Mouse (Mus musculus): ENCODE data around the gene Npr2. TPM values are rescaled to one million over a fixed set of nuclear protein-coding genes. Genes with fewer than 3 reads are reported as not detected.
A peak's percentile ranks its signal among the peaks of the same experiment; 100 is the strongest.

The Npr2 gene
- polyA plus RNA-seq, 1 experiment from 2014 or later = 29.7 TPM

- Histone ChIP-seq H3K9me3 (no peaks in the 10 kb centered on the region), H3K9ac (no peak overlapping the region), H3K27ac (no peak overlapping the region)
Observed at GRCm38 (mm10) chr4:43598200-43598599, 33.5 kb upstream of the Npr2 start.

GRCm38 (mm10) chr4:43598650-43599380, 32.9 kb upstream of the Npr2 start:
- H3K27me3 ChIP-seq = no peaks in the 10 kb centered on the region
- H3K9me3 ChIP-seq = no peaks in the 10 kb centered on the region
- H3K4me2 ChIP-seq (replicated peaks) = no peak overlapping the region
- H3K36me3 ChIP-seq = no peaks in the 10 kb centered on the region
- H3K9ac ChIP-seq = no peak overlapping the region
- no peak overlapping the region for H3K27ac ChIP-seq
- no peak for ATAC-seq (ENCODE audit: insufficient number of reproducible peaks, insufficient read depth, low FRiP score, low TSS enrichment)
- no peak overlapping the region for H3K4me3 ChIP-seq
- no peaks in the 10 kb centered on the region for H3K4me1 ChIP-seq
- 88% methylated on average over 7 of the region's 7 CpGs for WGBS

More at GRCm38 (mm10) chr4:43598200-43598599, 33.5 kb upstream of the Npr2 start:
- Histone ChIP-seq H3K4me2 (replicated peaks) (no peak overlapping the region), H3K4me1 (no peaks in the 10 kb centered on the region), H3K4me3 (no peak overlapping the region), H3K36me3 (no peaks in the 10 kb centered on the region), H3K27me3 (no peaks in the 10 kb centered on the region)
- 81% methylated on average over 4 of the region's 4 CpGs for WGBS
- ATAC-seq (ENCODE audit: insufficient number of reproducible peaks, insufficient read depth, low FRiP score, low TSS enrichment) = no peak

DNA sequence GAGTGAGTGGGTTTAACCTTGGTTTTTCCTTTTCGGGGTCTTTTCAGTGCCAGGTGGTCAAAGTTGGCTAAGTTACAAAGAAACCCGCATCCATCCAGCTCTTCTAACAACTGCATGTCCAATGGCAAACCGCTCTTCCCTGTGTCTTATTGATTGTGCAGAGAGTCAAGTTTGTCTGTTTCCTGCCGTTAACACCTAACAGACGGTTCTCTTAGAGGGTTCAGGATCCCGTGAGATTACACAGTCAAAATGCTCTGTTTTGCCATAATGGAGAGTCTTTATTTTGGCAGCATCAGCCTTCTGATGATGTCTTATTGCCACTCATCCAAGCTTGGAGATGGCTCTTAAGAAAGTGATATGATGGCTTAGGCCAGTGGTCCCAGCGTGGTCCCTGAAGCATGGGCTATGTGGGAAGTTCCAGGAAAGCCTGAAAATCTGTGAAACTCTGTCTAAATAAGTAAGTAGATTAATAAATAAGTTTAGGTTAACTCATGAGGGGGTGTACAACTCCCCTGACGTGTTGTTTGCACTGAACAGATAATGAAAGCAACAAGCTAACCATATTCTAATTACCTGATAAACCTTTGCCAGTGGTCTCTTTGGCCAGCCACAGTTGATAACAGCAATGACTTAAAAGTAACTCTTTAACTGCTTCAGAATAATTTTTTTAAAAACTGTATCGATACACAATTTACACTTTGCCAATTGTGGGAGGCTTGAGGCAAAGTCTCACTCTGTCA, 31.4 kb upstream of the Npr2 start:
- H3K4me2 ChIP-seq (replicated peaks) = no peak overlapping the region
- ATAC-seq (ENCODE audit: insufficient number of reproducible peaks, insufficient read depth, low FRiP score, low TSS enrichment) = no peak
- H3K36me3 ChIP-seq = no peaks in the 10 kb centered on the region
- H3K27ac ChIP-seq = no peak overlapping the region
- H3K9ac ChIP-seq = no peak overlapping the region
- H3K4me1 ChIP-seq = no peaks in the 10 kb centered on the region
- no peaks in the 10 kb centered on the region for H3K27me3 ChIP-seq
- 77% methylated on average over 9 of the region's 9 CpGs for WGBS
- no peak overlapping the region for H3K4me3 ChIP-seq
- no peaks in the 10 kb centered on the region for H3K9me3 ChIP-seq

GRCm38 (mm10) chr4:43604099-43604498, 27.6 kb upstream of the Npr2 start:
- Histone ChIP-seq H3K4me1 (no peaks in the 10 kb centered on the region), H3K4me2 (replicated peaks) (no peak overlapping the region), H3K9me3 (no peaks in the 10 kb centered on the region), H3K9ac (no peak overlapping the region), H3K36me3 (no peaks in the 10 kb centered on the region), H3K4me3 (no peak overlapping the region), H3K27me3 (no peaks in the 10 kb centered on the region), H3K27ac (no peak overlapping the region)
- ATAC-seq (ENCODE audit: insufficient number of reproducible peaks, insufficient read depth, low FRiP score, low TSS enrichment) = no peak
- WGBS = 71% methylated on average over 3 of the region's 3 CpGs

GRCm38 (mm10) chr4:43604751-43605685, 26.7 kb upstream of the Npr2 start:
- H3K9ac ChIP-seq = no peak overlapping the region

DNA sequence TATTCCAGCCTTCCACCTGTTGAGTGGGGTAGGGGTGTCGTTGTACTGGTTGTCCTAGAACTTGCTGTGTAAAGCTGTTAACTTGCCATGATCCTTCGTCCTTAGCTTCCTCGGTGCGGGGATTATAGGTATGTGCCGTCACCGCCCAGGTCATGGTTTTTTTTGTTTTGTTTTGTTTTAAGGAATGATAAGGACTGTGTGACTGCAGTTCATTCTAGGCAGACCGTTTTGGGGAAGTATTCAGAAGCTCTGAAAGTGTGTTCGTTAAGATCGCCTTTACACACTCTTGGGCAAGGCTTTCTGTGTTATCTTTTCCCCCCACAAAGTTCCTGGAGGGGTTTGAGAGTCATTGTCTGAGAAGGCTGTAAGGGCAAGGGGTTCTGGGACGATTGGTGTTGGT, 19.2 kb upstream of the Npr2 start:
- Histone ChIP-seq H3K36me3 (no peaks in the 10 kb centered on the region), H3K4me2 (replicated peaks) (no peak overlapping the region), H3K9ac (no peak overlapping the region), H3K4me3 (no peak overlapping the region), H3K27me3 (no peaks in the 10 kb centered on the region), H3K9me3 (no peaks in the 10 kb centered on the region), H3K4me1 (no peaks in the 10 kb centered on the region), H3K27ac (no peak overlapping the region)
- 74% methylated on average over 10 of the region's 10 CpGs for WGBS
- no peak for ATAC-seq (ENCODE audit: insufficient number of reproducible peaks, insufficient read depth, low FRiP score, low TSS enrichment)

More at GRCm38 (mm10) chr4:43604751-43605685, 26.7 kb upstream of the Npr2 start:
- 79% methylated on average over 9 of the region's 9 CpGs for WGBS
- Histone ChIP-seq H3K27ac (no peak overlapping the region), H3K4me2 (replicated peaks) (no peak overlapping the region), H3K4me1 (no peaks in the 10 kb centered on the region), H3K9me3 (no peaks in the 10 kb centered on the region), H3K27me3 (no peaks in the 10 kb centered on the region), H3K4me3 (no peak overlapping the region), H3K36me3 (no peaks in the 10 kb centered on the region)
- ATAC-seq (ENCODE audit: insufficient number of reproducible peaks, insufficient read depth, low FRiP score, low TSS enrichment) = no peak

DNA sequence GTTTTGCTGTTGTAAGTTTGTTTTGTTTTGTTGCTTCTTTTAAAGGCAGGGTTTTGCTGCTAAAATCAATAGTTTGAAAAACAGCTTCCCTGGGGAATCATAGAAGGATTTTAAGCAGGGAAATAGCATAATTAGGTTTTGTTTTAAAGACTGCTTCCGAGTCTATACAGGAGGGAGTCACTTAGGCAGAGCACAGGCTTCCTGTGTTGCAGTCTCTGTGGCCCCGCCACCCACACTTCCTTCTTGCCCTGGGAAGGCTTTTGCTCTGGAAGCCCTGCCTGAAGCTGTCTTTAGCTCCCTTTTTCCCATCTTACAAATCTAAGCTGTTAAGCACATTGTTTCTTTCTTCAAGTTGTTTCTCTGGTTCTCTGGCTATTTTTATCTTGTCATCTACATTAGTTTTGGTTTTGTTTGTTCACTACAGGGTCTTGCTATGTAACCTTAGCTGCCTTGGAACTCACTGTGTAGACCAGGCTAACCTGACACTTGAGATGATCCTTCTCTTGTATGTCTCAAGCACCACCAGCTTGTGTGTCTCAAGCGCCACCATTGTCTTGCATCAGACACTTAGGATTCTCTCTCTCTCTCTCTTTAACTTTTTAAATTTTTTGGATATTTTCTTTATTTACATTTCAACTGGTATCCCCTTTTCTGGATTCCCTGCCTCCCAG, 18.5 kb upstream of the Npr2 start:
- H3K4me1 ChIP-seq = no peaks in the 10 kb centered on the region
- no peaks in the 10 kb centered on the region for H3K9me3 ChIP-seq
- 51% methylated on average over 3 of the region's 3 CpGs for WGBS
- H3K4me2 ChIP-seq (replicated peaks) = no peak overlapping the region
- no peaks in the 10 kb centered on the region for H3K27me3 ChIP-seq
- no peak overlapping the region for H3K4me3 ChIP-seq
- no peak for ATAC-seq (ENCODE audit: insufficient number of reproducible peaks, insufficient read depth, low FRiP score, low TSS enrichment)
- no peaks in the 10 kb centered on the region for H3K36me3 ChIP-seq
- no peak overlapping the region for H3K27ac ChIP-seq
- H3K9ac ChIP-seq = no peak overlapping the region

- no peak for ATAC-seq (ENCODE audit: insufficient number of reproducible peaks, insufficient read depth, low FRiP score, low TSS enrichment)
- H3K4me1 ChIP-seq = no peaks in the 10 kb centered on the region
- peaks cover 5% of the 10 kb centered on the region for H3K9me3 ChIP-seq
- H3K36me3 ChIP-seq = no peaks in the 10 kb centered on the region
- no peak overlapping the region for H3K4me3 ChIP-seq
- no peak overlapping the region for H3K9ac ChIP-seq
- no peaks in the 10 kb centered on the region for H3K27me3 ChIP-seq
- 82% methylated on average over 4 of the region's 4 CpGs for WGBS
- H3K4me2 ChIP-seq (replicated peaks) = no peak overlapping the region
- H3K27ac ChIP-seq = no peak overlapping the region
Observed at GRCm38 (mm10) chr4:43620146-43620778, 11.5 kb upstream of the Npr2 start.

DNA sequence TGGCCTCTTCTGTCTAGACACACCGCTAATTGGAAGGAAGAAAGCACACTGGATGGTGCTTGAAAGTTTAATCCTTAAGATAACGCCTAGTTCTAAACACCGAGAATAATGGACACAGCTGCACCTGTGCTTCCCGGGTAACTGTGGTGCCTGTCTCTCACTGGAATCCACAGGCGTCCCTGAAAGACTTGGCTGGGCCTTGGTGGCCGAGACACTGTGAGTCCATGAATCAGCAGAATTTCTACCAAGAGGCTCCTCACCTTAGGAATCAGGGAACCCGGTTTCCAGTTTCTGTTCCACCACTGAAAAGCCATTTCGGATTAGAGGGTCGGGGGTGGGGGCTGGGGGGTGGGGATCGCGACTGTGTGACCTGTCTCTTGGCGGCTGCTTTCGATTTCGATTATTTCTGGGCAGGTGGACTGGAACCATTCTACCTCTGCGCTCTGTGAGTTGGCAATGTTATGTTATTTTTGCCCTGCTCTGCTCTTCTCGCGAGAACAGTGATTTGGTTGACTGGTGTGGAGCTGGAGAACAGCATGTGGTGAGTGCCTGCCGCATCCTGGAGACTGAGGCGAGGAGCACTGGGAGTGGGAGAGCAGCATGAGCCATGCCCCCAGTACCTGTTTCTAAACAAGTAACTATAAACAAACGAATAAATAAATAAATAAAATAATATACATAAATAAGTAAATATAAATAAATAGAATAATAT, 2.5 kb upstream of the Npr2 start:
- 37% methylated on average over 20 of the region's 20 CpGs for WGBS
- peaks cover 5% of the 10 kb centered on the region; the same call in 1 of the 2 replicates for H3K27me3 ChIP-seq
- no peak overlapping the region for H3K4me3 ChIP-seq
- H3K27ac ChIP-seq = no peak overlapping the region
- H3K36me3 ChIP-seq = no peaks in the 10 kb centered on the region
- no peak overlapping the region for H3K9ac ChIP-seq
- peaks cover 13% of the 10 kb centered on the region for H3K9me3 ChIP-seq
- ATAC-seq (ENCODE audit: insufficient number of reproducible peaks, insufficient read depth, low FRiP score, low TSS enrichment) = no peak
- no peak overlapping the region for H3K4me2 ChIP-seq (replicated peaks)
- H3K4me1 ChIP-seq = peaks cover 29% of the 10 kb centered on the region

- Histone ChIP-seq H3K27me3 (peaks cover 5% of the 10 kb centered on the region; the same call in 1 of the 2 replicates), H3K4me2 (replicated peaks) (peak overlapping the region; percentile 28), H3K4me3 (no peak overlapping the region), H3K4me1 (peaks cover 29% of the 10 kb centered on the region), H3K36me3 (no peaks in the 10 kb centered on the region), H3K9me3 (peaks cover 10% of the 10 kb centered on the region), H3K9ac (no peak overlapping the region), H3K27ac (peak overlapping the region; percentile 83; the same call in 1 of the 2 replicates)
- WGBS = 5% methylated on average over 5 of the region's 5 CpGs
- ATAC-seq (ENCODE audit: insufficient number of reproducible peaks, insufficient read depth, low FRiP score, low TSS enrichment) = 0 out of 2 replicates have a peak, but pooled peaks have one; percentile 23
Observed at GRCm38 (mm10) chr4:43630030-43630581, 1.6 kb upstream of the Npr2 start.
